Mouse (Mus musculus): ENCODE results near the gene Slc25a42.

DNA sequence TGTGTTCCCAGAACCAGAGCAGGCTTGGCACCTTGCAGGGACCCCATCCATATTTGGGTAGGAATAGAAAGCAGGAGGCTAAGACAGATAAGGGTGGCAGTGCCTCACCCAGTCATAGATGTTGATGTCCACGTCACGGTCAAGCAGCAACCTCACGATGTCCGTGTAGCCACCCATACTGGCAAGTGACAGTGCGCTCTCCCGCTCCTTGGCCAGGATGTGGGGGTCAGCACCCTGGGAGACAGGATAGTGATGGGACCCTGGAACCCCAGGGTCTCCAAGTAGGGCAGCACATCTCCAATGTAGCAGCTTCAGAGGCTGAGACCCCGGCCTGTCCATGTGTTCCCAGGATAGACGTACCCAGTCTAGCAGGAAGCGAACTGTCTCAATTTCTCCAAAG lies 77.2 kb downstream of the Slc25a42 start:
- TF ChIP-seq POLR2A (IDR thresholded peaks at IDR 0.05; ENCODE audit: borderline replicate concordance, low read depth, low read length): no peak
- TF ChIP-seq CTCF (IDR thresholded peaks at IDR 0.05; ENCODE audit: low read depth, low read length): no peak
